Mouse (Mus musculus) layer of hippocampus, adult 2 months (tissue): Measurements from ENCODE around the gene Paip2b. TPM values are rescaled to one million over a fixed set of nuclear protein-coding genes. Genes with fewer than 3 reads are reported as not detected.
"Not testable (repeated sequence)": the region's sequence is repeated elsewhere in the genome, so short reads cannot be mapped to it uniquely, and the experiment has no call there.

Experiments
- DNase-seq, 2 experiments: peaks; one replicate each; pipeline ENCODE4 v3.0.0; 2022; ENCODE audit warnings: low spot score in 2 of 2
- H3K27ac ChIP-seq: fragments of 200-600 bp; 2 replicates; pipeline ENCODE4 v1.8.1; 2022
- H3K4me3 ChIP-seq: fragments of 200-600 bp; 2 replicates; pipeline ENCODE4 v1.8.1; 2022; ENCODE audit warnings: mild to moderate bottlenecking
- CTCF ChIP-seq: fragments of 200-600 bp; conservative IDR thresholded peaks from 2 replicates; pipeline ENCODE4 v1.8.1; 2022; ENCODE audit warnings: antibody characterized with exemption, mild to moderate bottlenecking, moderate library complexity
- total RNA-seq, 2 experiments: library from RNA; stranded (reverse); gene quantifications; 2 replicates each; pipeline ENCODE4 v1.2.3; 2021

The Paip2b gene
- total RNA-seq, 2 experiments from 2014 or later: 48.6 to 48.9 TPM

DNA sequence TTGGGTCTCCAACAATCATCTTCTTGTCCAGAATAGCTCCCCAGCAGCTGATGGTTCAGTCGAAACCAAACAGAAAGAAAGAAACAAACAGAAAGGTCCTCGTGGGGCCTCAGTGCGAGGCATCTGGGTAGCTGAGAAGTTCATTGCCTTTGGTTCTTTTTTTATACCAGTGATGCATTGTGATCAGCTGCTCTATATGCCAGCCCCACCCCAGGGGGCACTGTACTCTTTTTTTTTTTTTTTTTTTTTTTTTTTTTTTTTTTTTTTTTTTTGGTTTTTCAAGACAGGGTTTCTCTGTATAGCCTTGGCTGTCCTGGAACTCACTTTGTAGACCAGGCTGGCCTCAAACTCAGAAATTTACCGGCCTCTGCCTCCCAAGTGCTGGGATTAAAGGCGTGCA, 41.0 kb downstream of the Paip2b start:
- peak; percentile 19; the same call in 1 of the 2 replicates for TF ChIP-seq CTCF
- DNase-seq, H3K4me3 ChIP-seq, H3K27ac ChIP-seq: not testable (repeated sequence)

DNA sequence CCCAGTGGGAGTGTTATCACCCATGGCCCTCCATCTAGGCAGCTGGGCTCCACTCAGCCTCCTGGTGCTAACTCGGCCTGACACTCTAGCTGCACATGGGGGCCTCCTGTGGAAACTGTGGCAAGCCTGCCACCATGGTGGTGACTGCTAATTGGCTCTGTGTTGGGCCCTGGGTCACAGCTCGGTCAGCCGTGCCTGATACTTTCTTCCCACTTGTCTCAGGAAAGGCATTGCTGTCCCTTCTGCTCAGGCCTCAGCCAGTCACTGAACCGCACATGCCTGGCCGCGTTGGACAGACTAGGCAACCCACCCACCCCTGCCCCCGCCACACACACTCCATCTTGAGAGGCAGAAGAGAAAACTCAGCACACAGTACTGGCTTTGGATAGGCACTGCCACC, 43.0 kb downstream of the Paip2b start:
- no peak overlapping the region for H3K27ac ChIP-seq
- no peak for TF ChIP-seq CTCF
- no peak for DNase-seq
- no peak overlapping the region for H3K4me3 ChIP-seq

DNA sequence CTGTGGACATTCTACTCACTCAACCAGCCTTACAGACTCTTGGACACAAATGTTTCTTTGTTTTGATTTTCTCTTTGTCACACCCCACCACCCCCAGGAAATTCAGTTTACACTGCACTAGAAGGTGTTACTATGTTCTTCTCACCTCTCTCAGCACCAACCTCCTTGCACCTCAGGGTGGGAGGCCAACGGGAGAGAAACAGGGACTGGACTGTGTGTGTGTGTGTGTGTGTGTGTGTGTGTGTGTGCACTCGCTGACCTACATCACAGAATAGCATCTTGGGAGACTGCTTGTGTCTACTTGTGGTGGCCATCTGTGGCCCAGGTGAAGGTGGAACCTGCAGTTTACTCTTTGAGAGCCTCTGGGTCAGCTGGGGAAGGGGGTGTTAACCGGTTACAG, 45.1 kb downstream of the Paip2b start:
- H3K4me3 ChIP-seq: no peak overlapping the region
- no peak for DNase-seq
- no peak for TF ChIP-seq CTCF
- H3K27ac ChIP-seq: no peak overlapping the region

DNA sequence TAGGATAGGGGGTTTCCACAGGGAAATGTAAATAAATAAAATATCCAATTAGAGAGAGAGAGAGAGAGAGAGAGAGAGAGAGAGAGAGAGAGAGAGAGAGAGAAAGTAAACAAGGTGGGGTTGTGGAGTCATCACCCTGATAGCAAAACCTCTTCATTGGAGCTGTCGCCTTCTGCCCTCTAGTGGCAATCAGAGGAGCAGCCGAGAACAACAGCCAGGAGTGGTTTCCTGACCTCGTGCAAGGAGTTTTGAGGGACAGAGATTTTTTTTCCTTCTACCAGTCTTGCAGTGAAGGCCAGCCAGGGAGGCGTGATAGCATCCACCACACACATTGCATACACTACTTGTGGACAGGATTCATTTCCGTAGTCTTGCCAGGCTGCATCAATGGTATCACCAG, 52.5 kb downstream of the Paip2b start:
- Histone ChIP-seq H3K4me3 (no peak overlapping the region), H3K27ac (no peak overlapping the region)
- peak; percentile 83 for TF ChIP-seq CTCF
- DNase-seq: peak in 1 of 2 experiments; percentile 57

DNA sequence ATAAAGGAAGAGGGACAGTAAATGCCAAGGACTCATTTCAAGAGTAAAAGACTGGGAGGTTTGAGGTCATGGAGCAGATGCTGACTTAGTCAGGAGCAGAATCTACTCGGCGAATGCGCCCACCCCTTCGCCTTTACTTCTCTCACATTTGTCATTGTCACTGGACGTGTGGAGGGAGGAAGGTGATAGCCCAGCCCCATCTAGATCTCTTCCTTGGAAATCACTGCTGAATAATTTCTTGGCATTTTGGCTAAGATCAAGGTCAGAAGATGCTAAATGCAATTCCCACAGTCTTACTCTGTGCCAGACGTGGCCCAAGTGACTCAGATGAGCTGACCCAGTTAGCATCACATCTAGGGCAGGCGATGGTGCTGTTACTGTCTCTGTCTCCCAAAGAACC, 53.2 kb downstream of the Paip2b start:
- Histone ChIP-seq H3K4me3 (no peak overlapping the region), H3K27ac (no peak overlapping the region)
- no peak for TF ChIP-seq CTCF
- no peak for DNase-seq

DNA sequence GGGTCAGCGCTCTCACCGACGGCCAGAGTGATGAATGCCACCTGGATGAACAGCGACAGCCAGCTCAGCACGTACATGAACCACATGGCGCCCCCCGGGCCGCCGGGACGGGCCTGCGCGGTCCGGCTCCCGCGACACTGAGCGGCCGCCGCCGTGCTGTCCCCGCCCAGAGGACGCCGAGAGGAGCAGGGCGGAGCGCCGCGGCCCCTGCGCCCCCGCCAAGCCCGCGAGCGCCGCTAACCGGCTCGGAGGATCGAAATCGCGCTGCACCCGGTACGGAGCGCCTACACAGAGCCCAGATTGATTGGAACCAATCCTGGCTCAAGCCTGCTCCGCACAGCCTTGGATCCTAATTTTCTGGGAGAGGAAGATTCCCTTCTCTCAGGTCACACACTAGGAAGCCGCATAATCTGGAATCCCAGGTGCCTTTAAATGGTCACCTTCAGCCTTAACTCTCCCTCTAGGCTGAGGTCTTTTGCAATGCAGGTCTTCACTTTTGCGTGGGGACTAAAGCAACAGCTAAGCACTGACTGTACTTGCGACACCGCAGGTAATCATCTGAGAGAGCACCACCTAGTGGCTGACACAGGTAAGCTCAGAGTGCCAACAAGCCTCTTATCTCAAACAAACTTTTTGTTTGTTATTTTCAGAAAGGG, 55.8 kb downstream of the Paip2b start, which contains the start of gene Tex261:
Gene Tex261, minus strand, starts transcription at position 176 of the 656 bp plus-strand sequence.
- Histone ChIP-seq H3K27ac (peak within 1 kb of the TSS; percentile 89), H3K4me3 (peak within 1 kb of the TSS; percentile 99)
- peak; percentile 90 to 94 for DNase-seq
- peak; percentile 82 for TF ChIP-seq CTCF

DNA sequence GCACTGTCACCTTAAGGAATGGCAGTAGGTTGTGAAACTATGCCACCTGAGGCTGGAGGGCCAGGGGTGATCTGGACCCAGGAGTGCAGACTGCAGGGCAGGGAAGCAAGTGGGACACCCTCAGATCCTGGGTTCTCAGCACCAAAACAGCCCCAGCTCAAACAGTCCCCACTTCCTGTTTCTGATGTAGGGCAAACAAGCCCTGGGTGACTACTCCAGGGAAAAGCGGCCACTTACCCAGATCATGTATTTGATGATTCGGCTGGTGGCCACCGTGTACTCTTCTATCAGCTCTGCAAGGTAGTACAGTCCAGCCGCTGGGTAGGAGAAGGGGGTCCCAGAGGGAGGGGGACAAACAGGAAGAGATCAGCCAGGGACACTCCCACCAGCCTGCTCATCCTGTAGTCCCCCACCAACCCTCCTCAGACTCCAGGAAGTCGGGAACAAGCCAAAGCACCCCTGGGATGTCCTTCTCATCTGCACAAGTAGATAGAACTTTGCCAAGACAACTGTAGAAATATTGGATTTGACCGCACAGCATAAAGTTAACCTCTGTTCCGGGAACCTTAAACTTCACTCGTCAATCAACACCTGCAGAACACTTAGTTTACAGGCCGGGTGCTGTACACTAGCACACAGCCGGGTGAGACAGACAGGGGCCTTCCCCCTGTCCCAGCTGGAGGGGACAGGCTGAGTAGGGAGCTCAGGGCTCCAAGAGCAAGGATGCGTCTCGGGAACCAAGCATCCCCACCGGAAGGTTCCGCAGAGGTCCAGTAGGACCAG, 56.6 kb downstream of the Paip2b start:
- Histone ChIP-seq H3K27ac (peak overlapping the region; percentile 89), H3K4me3 (peak overlapping the region; percentile 99)
- no peak for TF ChIP-seq CTCF
- no peak for DNase-seq

DNA sequence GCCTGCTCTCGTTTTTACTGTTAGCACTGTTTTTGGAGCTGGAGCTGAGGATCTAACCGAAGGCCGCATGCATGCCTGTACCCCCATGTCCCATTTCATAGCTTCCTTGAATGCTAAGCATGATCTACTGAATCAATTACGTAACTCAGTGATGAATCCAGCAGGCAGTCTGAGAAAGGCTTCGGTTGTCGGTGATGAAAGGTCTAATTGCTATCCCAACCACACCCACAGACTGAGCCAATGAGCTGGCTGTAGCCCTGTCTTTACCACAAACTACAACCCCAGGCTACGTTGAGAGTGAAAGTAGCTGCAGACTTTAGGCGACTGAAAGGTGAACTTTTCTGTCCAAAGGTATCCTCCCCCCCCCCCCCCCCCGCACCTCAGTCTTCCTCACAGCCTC, 57.4 kb downstream of the Paip2b start:
- no peak for TF ChIP-seq CTCF
- peak overlapping the region; percentile 29; the same call in 1 of the 2 replicates for H3K4me3 ChIP-seq

DNA sequence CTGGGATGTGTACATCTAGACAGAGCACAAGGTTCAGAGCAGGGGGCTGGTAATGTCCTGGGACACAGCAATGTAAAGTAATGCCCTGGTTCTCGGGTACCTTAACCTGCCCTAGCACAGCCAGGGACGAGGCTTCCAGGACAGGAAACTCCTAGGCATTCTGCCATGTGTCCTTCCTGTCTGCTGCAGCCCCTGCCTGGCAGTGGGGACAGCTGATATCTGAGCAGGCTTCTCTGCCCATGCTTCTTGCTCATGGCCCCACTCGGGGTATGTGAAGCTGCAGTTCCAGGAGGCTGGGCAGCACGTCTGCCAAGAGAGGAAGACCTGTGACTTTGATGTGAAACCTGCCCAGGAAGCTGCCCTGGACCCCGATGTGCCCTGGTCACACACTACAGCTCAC, 63.1 kb downstream of the Paip2b start:
- no peak overlapping the region for H3K27ac ChIP-seq
- no peak for DNase-seq
- TF ChIP-seq CTCF: no peak
- no peak overlapping the region for H3K4me3 ChIP-seq

More for the DNA sequence above, 57.4 kb downstream of the Paip2b start:
- DNase-seq: no peak
- H3K27ac ChIP-seq: no peak overlapping the region

DNA sequence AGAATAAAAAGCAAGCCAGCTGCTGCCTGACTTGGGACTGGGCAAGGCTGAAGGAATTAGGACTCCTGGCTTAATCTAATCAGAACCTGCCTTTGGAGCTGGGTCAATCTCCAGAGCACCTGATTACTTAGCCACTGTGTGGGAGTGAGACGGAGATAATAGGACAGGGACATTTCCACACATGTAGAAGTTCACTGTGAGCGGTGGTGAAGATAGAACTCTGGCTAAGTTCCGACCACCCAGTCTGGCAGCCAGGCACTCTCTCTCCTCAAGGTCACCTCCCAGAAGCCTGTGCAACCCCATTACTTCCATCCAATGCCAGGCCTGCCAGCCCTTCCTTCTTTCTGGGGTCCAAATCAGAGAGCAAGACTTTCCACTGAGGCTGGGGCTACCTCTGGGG, 64.6 kb downstream of the Paip2b start:
- no peak for DNase-seq
- no peak overlapping the region for H3K27ac ChIP-seq
- no peak overlapping the region for H3K4me3 ChIP-seq
- TF ChIP-seq CTCF: no peak

DNA sequence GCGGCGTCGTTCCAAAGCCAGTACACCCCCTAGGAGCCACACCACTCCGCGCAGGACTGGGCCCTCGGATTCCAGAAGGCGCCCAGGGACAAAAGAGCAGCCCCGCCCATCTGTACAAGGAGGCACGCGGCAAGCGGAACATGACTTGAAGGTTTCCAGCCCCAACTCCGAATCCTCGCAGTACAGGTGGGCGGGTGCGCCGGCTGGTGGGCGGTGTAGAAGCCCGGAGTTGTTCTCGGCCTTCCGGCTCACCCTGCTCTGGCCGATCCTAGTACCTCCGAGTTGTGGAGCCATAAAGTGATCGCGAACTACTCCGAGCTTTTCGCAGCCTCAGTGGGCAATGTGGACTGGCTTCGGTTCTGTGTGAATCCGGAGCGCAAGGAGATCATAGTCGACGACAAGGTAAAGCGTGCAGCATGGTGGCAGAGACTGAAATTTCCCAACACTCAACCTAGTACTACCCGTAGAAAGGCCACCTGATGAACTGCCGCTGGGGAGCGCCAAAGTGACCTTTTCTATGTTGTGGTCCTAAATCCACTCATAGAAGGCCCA, 68.6 kb downstream of the Paip2b start:
- no peak for DNase-seq
- peak; percentile 28 for TF ChIP-seq CTCF
- Histone ChIP-seq H3K27ac (no peak overlapping the region), H3K4me3 (peak overlapping the region; percentile 17; the same call in 1 of the 2 replicates)

DNA sequence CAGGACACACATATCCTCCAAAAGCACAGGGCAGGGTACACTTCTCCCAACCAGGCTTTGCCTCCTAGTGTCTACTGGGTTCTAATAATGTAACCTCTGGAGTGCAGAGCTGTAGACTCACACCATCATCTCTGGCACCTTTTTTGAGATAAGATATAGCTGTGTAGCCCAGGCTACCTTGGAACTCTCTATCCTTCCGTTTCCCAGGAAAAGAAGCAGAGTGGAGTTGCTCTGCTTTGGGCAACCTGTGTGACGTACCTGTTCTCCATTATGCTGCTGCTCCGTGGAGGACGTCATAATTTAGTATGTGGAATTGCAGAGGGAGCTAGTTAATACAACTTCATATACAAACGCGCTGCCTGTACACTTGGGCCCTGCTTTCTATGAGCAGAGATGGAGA, 69.2 kb downstream of the Paip2b start, which contains the start of gene Ankrd53:
Gene Ankrd53, plus strand, starts transcription at position 301 of the 400 bp plus-strand sequence.
- no peak within 1 kb of the TSS for H3K27ac ChIP-seq
- no peak for TF ChIP-seq CTCF
- H3K4me3 ChIP-seq: peak within 1 kb of the TSS; percentile 17; the same call in 1 of the 2 replicates
- DNase-seq: no peak

DNA sequence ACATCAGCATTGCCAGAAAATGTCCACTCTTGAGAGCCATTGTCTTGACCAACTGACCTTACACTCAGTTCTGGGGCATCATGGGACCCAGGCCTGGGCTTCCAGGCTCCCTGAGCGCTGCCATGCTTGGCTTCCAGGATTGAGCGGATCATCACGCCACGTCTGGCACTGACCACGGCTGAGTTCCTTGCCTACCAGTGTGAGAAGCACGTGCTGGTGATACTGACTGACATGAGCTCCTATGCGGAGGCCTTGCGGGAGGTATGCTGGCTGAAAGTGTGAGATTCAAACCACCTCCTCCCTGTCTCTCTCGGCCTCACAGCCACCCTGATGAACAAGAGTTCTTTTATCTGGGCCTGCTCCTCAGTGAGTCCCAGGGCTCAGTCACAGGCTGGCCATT, 75.5 kb downstream of the Paip2b start:
- Histone ChIP-seq H3K4me3 (no peak overlapping the region), H3K27ac (no peak overlapping the region)
- no peak for DNase-seq
- no peak for TF ChIP-seq CTCF

Other genes with a start within 250 kb of the Paip2b start
- gene Clec4f, start 175.6 kb downstream of the Paip2b start, total RNA-seq: not detected
- not detected for gene Cd207, start 153.9 kb downstream of the Paip2b start, total RNA-seq
- gene Vax2, start 120.5 kb downstream of the Paip2b start, total RNA-seq: not detected
- under 1 TPM; 0.31 to 0.42 TPM for gene Atp6v1b1, start 88.8 kb downstream of the Paip2b start, total RNA-seq
- not detected for gene Ankrd53, start 69.1 kb downstream of the Paip2b start, total RNA-seq
- 10 to 100 TPM; 51.8 to 55.3 TPM for gene Tex261, start 55.9 kb downstream of the Paip2b start, total RNA-seq
- gene Nagk, start 36.8 kb downstream of the Paip2b start, total RNA-seq: 10 to 100 TPM; 47.6 to 51.0 TPM
- 100 to 1,000 TPM; 127 to 136 TPM for gene Zfp638, start 35.4 kb upstream of the Paip2b start, total RNA-seq
- gene Dysf, start 176.8 kb upstream of the Paip2b start, total RNA-seq: 1 to 10 TPM; 1.6 to 3.6 TPM